Mouse (Mus musculus): ENCODE measurements at regions not wholly inside any gene's neighbourhood (a gene's known extent, or its start where the extent isn't known, plus 50 kb on each side); places are given as distances from the start of the nearest gene placed in this dataset.

GRCm38 (mm10) chr5:101239298-101240118, 394.0 kb downstream of the Gpat3 start:
- TF ChIP-seq POLR2A (IDR thresholded peaks at IDR 0.05; ENCODE audit: extremely low read depth, insufficient read depth, low read length) (no peak), CTCF (IDR thresholded peaks at IDR 0.05; ENCODE audit: extremely low read depth, insufficient read depth, low read length) (no peak)
- no peak overlapping the region for H3K27ac ChIP-seq (ENCODE audit: insufficient read depth, low read length)
- no peaks in the 10 kb centered on the region for H3K4me1 ChIP-seq (ENCODE audit: control insufficient read depth, insufficient read depth, low read length)
- no peak overlapping the region; the same call in 1 of the 2 replicates for H3K4me3 ChIP-seq (ENCODE audit: insufficient read depth, low read length)

- Histone ChIP-seq H3K4me1 (ENCODE audit: control insufficient read depth, insufficient read depth, low read length) (no peaks in the 10 kb centered on the region), H3K27ac (ENCODE audit: insufficient read depth, low read length) (no peak overlapping the region), H3K4me3 (ENCODE audit: insufficient read depth, low read length) (no peak overlapping the region)
- TF ChIP-seq CTCF (IDR thresholded peaks at IDR 0.05; ENCODE audit: extremely low read depth, insufficient read depth, low read length): no peak
These were observed 390.7 kb downstream of the Gpat3 start for GRCm38 (mm10) chr5:101236163-101236693.

DNA sequence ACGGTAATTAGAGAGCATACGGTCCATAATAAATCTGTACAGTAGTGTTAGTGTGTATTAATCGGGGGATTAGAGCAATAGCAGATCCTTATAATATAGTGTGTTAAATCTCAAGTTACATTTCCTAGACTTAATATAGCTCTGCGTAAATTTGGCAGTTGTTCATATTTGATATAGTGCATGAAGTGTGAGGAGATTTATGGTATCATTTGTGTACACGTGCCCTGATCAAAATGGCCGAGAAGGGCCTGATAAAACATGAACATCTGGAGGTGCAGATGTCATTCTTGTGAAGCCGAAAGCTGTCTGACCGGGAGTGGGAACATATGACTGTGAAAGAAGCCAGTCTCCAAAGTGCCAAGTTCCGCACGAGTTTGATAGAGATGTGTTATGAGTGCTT, 376.9 kb downstream of the Gpat3 start:
- Histone ChIP-seq H3K4me1 (ENCODE audit: control insufficient read depth, insufficient read depth, low read length) (no peaks in the 10 kb centered on the region), H3K27ac (ENCODE audit: insufficient read depth, low read length) (no peak overlapping the region), H3K4me3 (ENCODE audit: insufficient read depth, low read length) (no peak overlapping the region)
- TF ChIP-seq POLR2A (IDR thresholded peaks at IDR 0.05; ENCODE audit: extremely low read depth, insufficient read depth, low read length) (no peak), CTCF (IDR thresholded peaks at IDR 0.05; ENCODE audit: extremely low read depth, insufficient read depth, low read length) (no peak)

- Histone ChIP-seq H3K27ac (ENCODE audit: insufficient read depth, low read length) (no peak overlapping the region), H3K4me1 (ENCODE audit: control insufficient read depth, insufficient read depth, low read length) (no peaks in the 10 kb centered on the region), H3K4me3 (ENCODE audit: insufficient read depth, low read length) (no peak overlapping the region)
- TF ChIP-seq POLR2A (IDR thresholded peaks at IDR 0.05; ENCODE audit: extremely low read depth, insufficient read depth, low read length): no peak
These were observed 372.6 kb downstream of the Gpat3 start for GRCm38 (mm10) chr5:101218082-101218481.

GRCm38 (mm10) chr5:101216837-101217571, 371.5 kb downstream of the Gpat3 start:
- H3K27ac ChIP-seq (ENCODE audit: insufficient read depth, low read length): no peak overlapping the region
- H3K4me3 ChIP-seq (ENCODE audit: insufficient read depth, low read length): no peak overlapping the region
- TF ChIP-seq CTCF (IDR thresholded peaks at IDR 0.05; ENCODE audit: extremely low read depth, insufficient read depth, low read length) (no peak), POLR2A (IDR thresholded peaks at IDR 0.05; ENCODE audit: extremely low read depth, insufficient read depth, low read length) (no peak)
- H3K4me1 ChIP-seq (ENCODE audit: control insufficient read depth, insufficient read depth, low read length): no peaks in the 10 kb centered on the region

DNA sequence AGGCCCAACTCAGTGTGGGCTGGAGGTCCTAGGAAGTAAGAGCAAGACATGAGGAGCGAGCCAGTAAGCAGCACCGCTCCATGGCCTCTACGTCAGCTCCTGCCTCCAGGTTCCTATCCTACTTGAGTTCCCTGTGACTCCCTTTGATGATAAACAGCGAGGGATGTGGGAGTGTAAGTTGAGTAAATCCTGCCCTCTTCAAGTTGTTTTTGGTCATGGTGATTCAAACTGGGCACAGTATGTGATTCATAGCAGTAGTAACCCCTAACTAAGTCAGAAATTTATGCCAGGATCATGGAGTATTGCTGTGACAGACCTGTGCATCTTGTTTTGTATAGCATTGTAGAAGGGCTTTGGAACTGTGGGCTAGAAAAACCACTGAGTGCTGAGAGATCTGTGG, 366.5 kb downstream of the Gpat3 start:
- H3K4me1 ChIP-seq (ENCODE audit: control insufficient read depth, insufficient read depth, low read length): no peaks in the 10 kb centered on the region
- no peak for TF ChIP-seq CTCF (IDR thresholded peaks at IDR 0.05; ENCODE audit: extremely low read depth, insufficient read depth, low read length)
- no peak for TF ChIP-seq POLR2A (IDR thresholded peaks at IDR 0.05; ENCODE audit: extremely low read depth, insufficient read depth, low read length)
- H3K4me3 ChIP-seq (ENCODE audit: insufficient read depth, low read length): no peak overlapping the region
- no peak overlapping the region for H3K27ac ChIP-seq (ENCODE audit: insufficient read depth, low read length)

DNA sequence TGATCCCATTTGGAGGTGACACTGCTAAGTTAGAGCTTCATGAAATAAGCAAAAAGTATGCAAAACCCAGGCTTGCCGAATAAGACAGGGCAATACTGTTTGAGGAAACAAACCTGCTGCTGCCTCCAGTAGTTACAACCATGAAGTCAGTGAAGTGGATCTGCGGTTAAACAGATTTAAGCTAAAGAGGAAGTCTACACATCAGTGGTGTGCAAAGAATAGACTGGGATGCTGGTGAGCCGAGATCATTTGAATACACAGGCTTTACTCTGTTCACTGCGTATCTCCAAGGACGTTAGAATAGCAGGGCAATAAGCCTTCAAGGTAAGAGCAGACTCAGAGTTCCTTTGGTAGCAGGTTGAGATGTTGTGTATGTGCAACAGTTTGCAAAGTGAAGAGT, 362.6 kb downstream of the Gpat3 start:
- TF ChIP-seq POLR2A (IDR thresholded peaks at IDR 0.05; ENCODE audit: extremely low read depth, insufficient read depth, low read length): no peak
- TF ChIP-seq CTCF (IDR thresholded peaks at IDR 0.05; ENCODE audit: extremely low read depth, insufficient read depth, low read length): no peak
- Histone ChIP-seq H3K4me1 (ENCODE audit: control insufficient read depth, insufficient read depth, low read length) (no peaks in the 10 kb centered on the region), H3K27ac (ENCODE audit: insufficient read depth, low read length) (no peak overlapping the region), H3K4me3 (ENCODE audit: insufficient read depth, low read length) (no peak overlapping the region)

- TF ChIP-seq CTCF (IDR thresholded peaks at IDR 0.05; ENCODE audit: extremely low read depth, insufficient read depth, low read length) (no peak), POLR2A (IDR thresholded peaks at IDR 0.05; ENCODE audit: extremely low read depth, insufficient read depth, low read length) (no peak)
- H3K4me3 ChIP-seq (ENCODE audit: insufficient read depth, low read length): no peak overlapping the region
- no peaks in the 10 kb centered on the region for H3K4me1 ChIP-seq (ENCODE audit: control insufficient read depth, insufficient read depth, low read length)
These were observed 350.0 kb downstream of the Gpat3 start for GRCm38 (mm10) chr5:101195501-101195900.

DNA sequence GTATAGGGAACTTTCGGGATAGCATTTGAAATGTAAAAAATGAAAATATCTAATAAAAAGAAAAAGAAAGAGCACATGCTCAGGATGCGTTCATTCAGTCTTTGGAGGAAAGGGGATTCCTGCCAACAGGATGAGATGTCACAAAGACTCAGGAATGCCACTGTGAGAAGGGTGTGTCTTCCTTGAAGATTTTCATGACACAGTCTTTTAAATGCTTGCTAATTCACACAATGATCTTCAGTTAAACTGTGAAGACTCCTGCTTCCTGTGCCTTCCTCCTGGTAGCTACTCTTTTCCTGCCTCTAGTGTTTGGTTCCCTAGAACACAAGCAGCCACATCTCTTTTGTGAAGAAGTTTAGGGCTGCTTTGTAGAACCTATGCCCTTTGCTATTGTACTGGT, 345.5 kb downstream of the Gpat3 start:
- TF ChIP-seq CTCF (IDR thresholded peaks at IDR 0.05; ENCODE audit: extremely low read depth, insufficient read depth, low read length) (no peak), POLR2A (IDR thresholded peaks at IDR 0.05; ENCODE audit: extremely low read depth, insufficient read depth, low read length) (no peak)
- H3K4me1 ChIP-seq (ENCODE audit: control insufficient read depth, insufficient read depth, low read length): no peaks in the 10 kb centered on the region
- no peak overlapping the region for H3K27ac ChIP-seq (ENCODE audit: insufficient read depth, low read length)
- H3K4me3 ChIP-seq (ENCODE audit: insufficient read depth, low read length): no peak overlapping the region

More at GRCm38 (mm10) chr5:101195501-101195900, 350.0 kb downstream of the Gpat3 start:
- no peak overlapping the region for H3K27ac ChIP-seq (ENCODE audit: insufficient read depth, low read length)

DNA sequence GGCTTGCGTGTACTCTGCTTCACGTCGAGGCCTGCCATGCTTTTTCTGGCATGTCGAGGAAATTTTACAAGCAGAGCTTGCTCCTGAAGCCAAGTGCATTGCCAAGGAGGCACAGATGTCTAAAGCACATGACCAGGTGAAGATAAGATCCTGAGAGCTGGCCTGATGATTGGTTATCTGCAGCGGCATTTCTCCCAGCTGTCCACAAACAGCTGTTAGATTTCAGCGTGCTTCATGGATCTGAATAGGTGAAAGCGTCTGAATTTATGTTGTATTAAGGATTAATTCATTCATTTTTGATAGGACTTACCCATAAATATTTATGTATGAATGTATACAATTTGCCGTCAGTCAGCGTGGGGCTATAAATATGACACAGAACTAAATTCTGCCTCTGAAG, 327.7 kb downstream of the Gpat3 start:
- Histone ChIP-seq H3K4me3 (ENCODE audit: insufficient read depth, low read length) (no peak overlapping the region), H3K27ac (ENCODE audit: insufficient read depth, low read length) (no peak overlapping the region), H3K4me1 (ENCODE audit: control insufficient read depth, insufficient read depth, low read length) (no peaks in the 10 kb centered on the region)
- TF ChIP-seq POLR2A (IDR thresholded peaks at IDR 0.05; ENCODE audit: extremely low read depth, insufficient read depth, low read length) (no peak), CTCF (IDR thresholded peaks at IDR 0.05; ENCODE audit: extremely low read depth, insufficient read depth, low read length) (no peak)
